Mouse (Mus musculus) CH12.LX (cell line): ENCODE measurements at regions not wholly inside any gene's neighbourhood (a gene's known extent, or its start where the extent isn't known, plus 50 kb on each side); places are given as distances from the start of the nearest gene placed in this dataset.

ENCODE experiments used
- CHD2 ChIP-seq: IDR thresholded peaks from 2 replicates; pipeline ENCODE4 v1.6.1; 2011; ENCODE audit warnings: low read length, improper control_type of control experiment
- CTCF ChIP-seq, 2 experiments: IDR thresholded peaks in 1 of 2; conservative IDR thresholded peaks in 1 of 2; 2 replicates each; pipeline ENCODE4 v1.5.1; 2011 to 2012; ENCODE audit warnings: low read depth in 2 of 2, low read length in 2 of 2, improper control_type of control experiment in 1 of 2, inconsistent platforms in 1 of 2, mild to moderate bottlenecking in 1 of 2, moderate library complexity in 1 of 2
- E2F4 ChIP-seq: IDR thresholded peaks from 2 replicates; pipeline ENCODE4 v1.6.1; 2011; ENCODE audit warnings: low read depth, low read length, improper control_type of control experiment; ENCODE audit not compliant: insufficient replicate concordance
- ELF1 ChIP-seq: IDR thresholded peaks from 2 replicates; pipeline ENCODE4 v1.6.1; 2014; ENCODE audit warnings: low read depth, mild to moderate bottlenecking, inconsistent platforms, low read length, improper control_type of control experiment
- EP300 ChIP-seq: IDR thresholded peaks from 2 replicates; pipeline ENCODE4 v1.6.1; 2011; ENCODE audit warnings: low read length, improper control_type of control experiment
- JUN ChIP-seq: IDR thresholded peaks from 2 replicates; pipeline ENCODE4 v1.6.1; 2011; ENCODE audit warnings: low read depth, mild to moderate bottlenecking, low read length, improper control_type of control experiment, moderate library complexity; ENCODE audit not compliant: insufficient read depth
- MAX ChIP-seq: IDR thresholded peaks from 2 replicates; pipeline ENCODE4 v1.6.1; 2011; ENCODE audit warnings: low read length, improper control_type of control experiment
- NELFE ChIP-seq: IDR thresholded peaks from 2 replicates; pipeline ENCODE4 v1.6.1; 2011; ENCODE audit warnings: low read depth, low read length, improper control_type of control experiment
- POLR2A ChIP-seq: IDR thresholded peaks from 2 replicates; pipeline ENCODE4 v1.6.1; 2011; ENCODE audit warnings: low read depth, mild to moderate bottlenecking, improper control_type of control experiment, low read length
- POLR2AphosphoS2 ChIP-seq: IDR thresholded peaks from 2 replicates; pipeline ENCODE4 v1.6.1; 2011; ENCODE audit warnings: low read depth, low read length, improper control_type of control experiment
- RAD21 ChIP-seq: IDR thresholded peaks from 2 replicates; pipeline ENCODE4 v1.6.1; 2011; ENCODE audit warnings: low read depth, mild to moderate bottlenecking, low read length, improper control_type of control experiment, moderate library complexity
- RCOR1 ChIP-seq: conservative IDR thresholded peaks from 2 replicates; pipeline ENCODE4 v1.6.1; 2012; ENCODE audit warnings: low read depth, mild to moderate bottlenecking, inconsistent platforms, low read length, improper control_type of control experiment
- TBP ChIP-seq: conservative IDR thresholded peaks from 2 replicates; pipeline ENCODE4 v1.6.1; 2011; ENCODE audit warnings: low read depth, low read length, improper control_type of control experiment

GRCm38 (mm10) chr8:64422200-64422849 is 216.3 kb upstream of the Tll1 start:
- TF ChIP-seq POLR2A (no peak), RAD21 (no peak), TBP (no peak), CTCF (conservative IDR thresholded peaks at IDR 0.05 in 1 of 2, IDR thresholded peaks at IDR 0.05 in 1 of 2; ENCODE audit: low read depth in 2 of 2, low read length in 2 of 2) (no peak), MAX (no peak), E2F4 (no peak), ELF1 (no peak), RCOR1 (no peak), CHD2 (no peak), JUN (no peak), NELFE (no peak), POLR2AphosphoS2 (no peak), EP300 (no peak)
